Mouse (Mus musculus): Measurements from ENCODE around the gene Mbd5. TPM values are rescaled to one million over a fixed set of nuclear protein-coding genes. Genes with fewer than 3 reads are reported as not detected.

Gene Mbd5
- polyA plus RNA-seq, 1 experiment from 2014 or later = 34.0 TPM

DNA sequence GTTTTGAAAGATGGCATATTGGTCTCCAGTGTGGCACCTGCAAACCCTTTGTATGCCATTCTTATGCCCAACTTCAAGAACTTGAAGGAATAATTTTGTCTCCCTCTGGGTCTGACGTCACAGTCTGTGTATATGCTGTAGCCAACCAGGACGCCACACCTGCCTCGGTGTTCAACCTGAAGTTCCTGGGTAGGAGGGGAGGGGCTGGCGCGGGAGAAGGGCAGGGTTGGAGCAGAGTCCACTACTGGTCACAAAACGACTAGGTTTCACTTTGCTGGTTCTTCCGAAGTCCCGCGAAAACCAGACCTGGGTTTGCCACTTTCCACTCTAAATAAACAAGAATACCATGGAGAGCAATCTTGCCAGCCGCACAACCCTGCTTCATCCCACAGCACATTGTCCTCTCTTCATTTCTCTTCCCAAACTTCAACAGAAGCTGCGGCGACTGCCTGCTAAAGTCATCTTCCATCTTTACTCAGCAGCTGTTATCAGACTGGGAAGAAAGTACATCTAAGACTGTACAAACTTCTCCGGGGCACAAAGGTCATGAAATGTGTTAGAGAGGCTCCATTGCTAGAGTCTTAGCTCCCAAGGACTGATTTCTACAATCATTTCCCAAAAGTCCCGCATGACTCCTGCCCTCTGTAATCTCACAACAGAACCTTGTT is 417.7 kb downstream of the Mbd5 start:
- H3K4me3 ChIP-seq (ENCODE audit: low read depth, low read length) = no peak overlapping the region
- ATAC-seq (ENCODE audit: low FRiP score) (no peak), DNase-seq (ENCODE audit: low spot score, missing footprints) (no peak)
- H3K36me3 ChIP-seq (ENCODE audit: control insufficient read depth, insufficient read depth, low read length) = no peaks in the 10 kb centered on the region
- no peak overlapping the region for H3K4me2 ChIP-seq
- WGBS = 87% methylated on average over 14 of the region's 14 CpGs
- H3K9ac ChIP-seq (ENCODE audit: low read length) = no peak overlapping the region
- no peaks in the 10 kb centered on the region for H3K27me3 ChIP-seq (ENCODE audit: control insufficient read depth, insufficient read depth, low read length)
- no peak overlapping the region for H3K27ac ChIP-seq (ENCODE audit: low read depth, low read length)
- no peaks in the 10 kb centered on the region for H3K4me1 ChIP-seq (ENCODE audit: control insufficient read depth, insufficient read depth, low read length)
- no peaks in the 10 kb centered on the region for H3K9me3 ChIP-seq (ENCODE audit: control insufficient read depth, low read length)

DNA sequence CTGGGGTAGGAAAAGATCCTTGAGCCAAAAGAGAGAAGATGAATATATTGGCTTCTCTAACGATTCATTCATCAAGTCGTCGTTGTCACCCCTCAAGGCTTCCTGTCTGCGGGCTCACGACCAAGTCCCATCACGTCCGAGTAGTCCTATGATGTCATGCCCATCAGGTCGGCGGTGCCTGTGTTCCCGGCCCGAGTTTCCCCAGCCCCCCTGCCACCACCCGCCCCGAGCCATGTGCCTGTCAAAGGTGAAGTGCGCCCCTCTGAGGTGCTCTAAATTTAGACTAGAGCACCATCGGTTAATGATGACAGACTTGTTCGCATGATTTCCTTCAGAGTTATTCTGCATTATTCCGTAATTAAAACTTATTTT is 418.2 kb downstream of the Mbd5 start:
- H3K27me3 ChIP-seq (ENCODE audit: control insufficient read depth, insufficient read depth, low read length) = no peaks in the 10 kb centered on the region
- H3K9me3 ChIP-seq (ENCODE audit: control insufficient read depth, low read length) = no peaks in the 10 kb centered on the region
- no peak overlapping the region for H3K9ac ChIP-seq (ENCODE audit: low read length)
- no peak for ATAC-seq (ENCODE audit: low FRiP score)
- H3K27ac ChIP-seq (ENCODE audit: low read depth, low read length) = no peak overlapping the region
- no peak overlapping the region for H3K4me3 ChIP-seq (ENCODE audit: low read depth, low read length)
- H3K4me2 ChIP-seq = no peak overlapping the region
- no peaks in the 10 kb centered on the region for H3K4me1 ChIP-seq (ENCODE audit: control insufficient read depth, insufficient read depth, low read length)
- no peak for DNase-seq (ENCODE audit: low spot score, missing footprints)
- H3K36me3 ChIP-seq (ENCODE audit: control insufficient read depth, insufficient read depth, low read length) = no peaks in the 10 kb centered on the region
- WGBS = 90% methylated on average over 17 of the region's 17 CpGs

DNA sequence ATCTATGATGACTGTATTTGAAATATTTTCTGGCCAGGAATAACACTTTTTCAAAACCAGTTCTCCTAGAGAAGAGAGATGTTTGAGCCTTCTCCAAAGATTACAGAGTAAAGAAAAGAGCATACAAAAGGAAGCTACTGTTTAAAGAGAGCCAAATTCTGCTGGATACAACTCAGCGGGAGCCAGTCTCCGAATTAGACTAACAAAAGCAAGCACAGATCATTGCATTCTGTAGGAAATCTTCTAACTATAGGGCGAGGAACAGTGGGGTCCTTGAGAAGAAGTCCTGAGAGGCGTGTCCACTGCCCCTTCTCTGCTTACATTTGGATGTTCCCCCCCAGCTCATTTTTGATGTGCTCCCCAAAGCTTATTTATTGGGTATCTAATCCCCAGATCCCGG is 422.3 kb downstream of the Mbd5 start:
- H3K9ac ChIP-seq (ENCODE audit: low read length) = no peak overlapping the region
- no peak overlapping the region for H3K27ac ChIP-seq (ENCODE audit: low read depth, low read length)
- H3K27me3 ChIP-seq (ENCODE audit: control insufficient read depth, insufficient read depth, low read length) = no peaks in the 10 kb centered on the region
- H3K4me1 ChIP-seq (ENCODE audit: control insufficient read depth, insufficient read depth, low read length) = no peaks in the 10 kb centered on the region
- H3K4me2 ChIP-seq = no peak overlapping the region
- H3K4me3 ChIP-seq (ENCODE audit: low read depth, low read length) = no peak overlapping the region
- H3K36me3 ChIP-seq (ENCODE audit: control insufficient read depth, insufficient read depth, low read length) = no peaks in the 10 kb centered on the region
- no peak for DNase-seq (ENCODE audit: low spot score, missing footprints)
- no peak for ATAC-seq (ENCODE audit: low FRiP score)
- WGBS = 52% methylated on average over 5 of the region's 5 CpGs
- no peaks in the 10 kb centered on the region for H3K9me3 ChIP-seq (ENCODE audit: control insufficient read depth, low read length)

DNA sequence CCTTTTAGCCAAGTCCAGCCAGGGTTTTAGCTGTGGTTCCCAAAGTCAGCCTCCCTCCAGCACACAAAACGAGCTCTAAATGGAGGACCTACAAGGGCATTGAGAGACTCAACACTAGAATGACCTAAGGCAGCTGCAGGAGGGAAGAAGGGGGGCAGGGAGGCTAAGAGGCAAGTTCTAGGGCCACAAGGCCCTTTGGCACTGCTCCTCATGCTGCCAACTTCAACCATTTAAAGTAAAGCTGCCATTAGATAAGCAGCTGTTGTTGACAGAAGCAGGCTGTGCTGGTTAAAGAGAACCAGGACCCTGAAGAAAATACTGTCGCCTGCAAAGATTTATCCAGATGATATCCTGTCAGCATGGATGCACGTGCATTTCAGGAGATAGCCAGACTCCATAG is 423.3 kb downstream of the Mbd5 start:
- DNase-seq (ENCODE audit: low spot score, missing footprints) = peak; percentile 26
- H3K4me1 ChIP-seq (ENCODE audit: control insufficient read depth, insufficient read depth, low read length) = no peaks in the 10 kb centered on the region
- H3K27ac ChIP-seq (ENCODE audit: low read depth, low read length) = no peak overlapping the region
- H3K27me3 ChIP-seq (ENCODE audit: control insufficient read depth, insufficient read depth, low read length) = no peaks in the 10 kb centered on the region
- H3K4me2 ChIP-seq = no peak overlapping the region
- H3K9ac ChIP-seq (ENCODE audit: low read length) = no peak overlapping the region
- no peaks in the 10 kb centered on the region for H3K36me3 ChIP-seq (ENCODE audit: control insufficient read depth, insufficient read depth, low read length)
- no peak overlapping the region for H3K4me3 ChIP-seq (ENCODE audit: low read depth, low read length)
- ATAC-seq (ENCODE audit: low FRiP score) = no peak
- 71% methylated on average over 3 of the region's 3 CpGs for WGBS
- no peaks in the 10 kb centered on the region for H3K9me3 ChIP-seq (ENCODE audit: control insufficient read depth, low read length)

Other genes with a start within 250 kb of the Mbd5 start
- gene Acvr2a, start 135.4 kb upstream of the Mbd5 start, polyA plus RNA-seq (2014; fragmentation: Nextera tagmentation; extraction: Ambion mirVana) = 39.0 and 40.3 TPM in 2 replicates
- 142 and 151 TPM in 2 replicates for gene Orc4, start 769 bp downstream of the Mbd5 start, polyA plus RNA-seq (2014; fragmentation: Nextera tagmentation; extraction: Ambion mirVana)